Comparison of ENCODE assay signal across 30 mouse cellular contexts in the genomic region with DNA sequence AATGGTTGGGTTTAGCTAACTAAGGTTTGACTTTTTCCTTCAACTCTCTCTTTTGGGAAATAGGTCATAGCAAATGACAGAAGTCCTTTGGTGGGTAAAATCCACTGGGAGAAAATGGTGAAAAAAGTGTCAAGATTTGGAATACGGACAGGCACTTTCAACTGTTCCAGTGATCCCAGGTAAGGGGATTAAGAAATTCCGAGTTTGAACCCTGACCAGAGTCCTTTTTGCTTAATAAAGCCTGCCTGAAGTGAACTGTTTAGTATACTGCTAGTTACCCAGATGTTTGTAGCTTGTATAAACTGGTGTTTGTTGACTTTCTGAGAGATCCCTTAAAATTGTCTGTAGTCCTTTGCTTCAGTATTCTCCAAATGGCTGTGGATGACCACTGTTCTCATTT.
"Had no signal": no experiment of that assay in that cellular context is flagged by ENCODE, and none has a peak within 500 bp of the region (broad histone marks: within the 10 kb centered on the region; RNA-seq: fewer than 3 reads in every experiment).

No protein-coding gene starts in this region.

- H3K9ac ChIP-seq: limb, embryonic 12.5 days; limb, embryonic 13.5 days; limb, embryonic 15.5 days; liver, embryonic 13.5 days; liver, embryonic 14.5 days; liver, embryonic 15.5 days; lung, embryonic 14.5 days; lung, embryonic 15.5 days; midbrain, embryonic 12.5 days; midbrain, embryonic 13.5 days; midbrain, embryonic 15.5 days; neural tube, embryonic 12.5 days had no signal

- H3K4me2 ChIP-seq: limb, embryonic 12.5 days; limb, embryonic 13.5 days; limb, embryonic 15.5 days; liver, embryonic 13.5 days; liver, embryonic 15.5 days; lung, embryonic 14.5 days; lung, embryonic 15.5 days; midbrain, embryonic 11.5 days; midbrain, embryonic 12.5 days; midbrain, embryonic 13.5 days; midbrain, embryonic 15.5 days; neural tube, embryonic 12.5 days had no signal

- H3K4me3 ChIP-seq: left cerebral cortex, adult 2 months; limb, embryonic 10.5 days; limb, embryonic 12.5 days; limb, embryonic 13.5 days; limb, embryonic 15.5 days; liver, embryonic 13.5 days; liver, embryonic 15.5 days; lung, embryonic 15.5 days; megakaryocyte, embryonic 14.5 days; midbrain, embryonic 10.5 days; midbrain, embryonic 12.5 days; midbrain, embryonic 13.5 days; midbrain, embryonic 15.5 days; myocyte; neural tube, embryonic 12.5 days had no signal

- ATAC-seq: lung, postnatal 0 days; midbrain, embryonic 13.5 days; midbrain, embryonic 15.5 days; midbrain, embryonic 16.5 days had no signal

- DNase-seq: left cerebral cortex, postnatal 4 days; liver; liver, embryonic 13.5 days; lung, adult 18-20 months; lung, adult 2 months; lung, embryonic 14.5 days; lung, postnatal 10 days; lung, postnatal 14 days; lung, postnatal 36 days; lung, postnatal 4 days; midbrain, embryonic 14.5 days had no signal

- H3K9me3 ChIP-seq: limb, embryonic 10.5 days; limb, embryonic 12.5 days; limb, embryonic 13.5 days; limb, embryonic 15.5 days; liver, embryonic 13.5 days; liver, embryonic 15.5 days; lung, embryonic 15.5 days; megakaryocyte, embryonic 14.5 days; midbrain, embryonic 10.5 days; midbrain, embryonic 12.5 days; midbrain, embryonic 13.5 days; midbrain, embryonic 15.5 days; neural tube, embryonic 12.5 days had no signal

- H3K27ac ChIP-seq: left cerebral cortex, adult 2 months; limb, embryonic 10.5 days; limb, embryonic 12.5 days; limb, embryonic 13.5 days; limb, embryonic 15.5 days; liver, embryonic 13.5 days; liver, embryonic 14.5 days; liver, embryonic 15.5 days; lung, embryonic 15.5 days; macrophage; midbrain, embryonic 10.5 days; midbrain, embryonic 12.5 days; midbrain, embryonic 13.5 days; midbrain, embryonic 15.5 days; neural tube, embryonic 12.5 days had no signal

- H3K27me3 ChIP-seq: limb, embryonic 12.5 days; limb, embryonic 13.5 days; limb, embryonic 15.5 days; liver, embryonic 13.5 days; liver, embryonic 15.5 days; lung, embryonic 15.5 days; megakaryocyte, embryonic 14.5 days; midbrain, embryonic 12.5 days; midbrain, embryonic 13.5 days; midbrain, embryonic 15.5 days; neural tube, embryonic 12.5 days had no signal

- H3K4me1 ChIP-seq: limb, embryonic 10.5 days; limb, embryonic 12.5 days; limb, embryonic 13.5 days; limb, embryonic 15.5 days; liver, embryonic 13.5 days; liver, embryonic 15.5 days; lung, embryonic 15.5 days; midbrain, embryonic 10.5 days; midbrain, embryonic 12.5 days; midbrain, embryonic 13.5 days; midbrain, embryonic 15.5 days; neural tube, embryonic 12.5 days had no signal
